Mouse (Mus musculus) kidney, adult 2 months (tissue): Measurements from ENCODE around the gene Tent5b. TPM values are rescaled to one million over a fixed set of nuclear protein-coding genes. Genes with fewer than 3 reads are reported as not detected.

Experiments used
- DNase-seq: peaks from one replicate; pipeline ENCODE4 v3.0.0; 2021
- H3K27ac ChIP-seq: fragments of 200-500 bp; 2 replicates; pipeline ENCODE4 v1.5.1; 2012; ENCODE audit warnings: low read depth, low read length, control low read depth, inconsistent platforms; ENCODE audit not compliant: insufficient read depth
- H3K27me3 ChIP-seq: fragments of 200-500 bp; replicated peaks from 2 replicates; pipeline ENCODE4 v1.6.1; 2012; ENCODE audit warnings: mild to moderate bottlenecking, moderate library complexity, low read length, inconsistent platforms; ENCODE audit not compliant: control insufficient read depth, insufficient read depth
- H3K36me3 ChIP-seq: fragments of 200-500 bp; 2 replicates; pipeline ENCODE4 v1.6.1; 2012; ENCODE audit warnings: mild to moderate bottlenecking, moderate library complexity, low read length, inconsistent platforms; ENCODE audit not compliant: control insufficient read depth, insufficient read depth
- H3K4me1 ChIP-seq: fragments of 200-500 bp; 2 replicates; pipeline ENCODE4 v1.6.1; 2011; ENCODE audit warnings: low read length; ENCODE audit not compliant: control insufficient read depth, insufficient read depth
- H3K4me3 ChIP-seq: fragments of 200-500 bp; 2 replicates; pipeline ENCODE4 v1.5.1; 2011; ENCODE audit warnings: mild to moderate bottlenecking, low read depth, low read length, control low read depth; ENCODE audit not compliant: insufficient read depth
- CTCF ChIP-seq: fragments of 200-500 bp; conservative IDR thresholded peaks from 2 replicates; pipeline ENCODE4 v1.5.1; 2011; ENCODE audit warnings: low read depth, mild to moderate bottlenecking, control low read depth, low read length, moderate library complexity, mixed read lengths; ENCODE audit not compliant: insufficient read depth, insufficient read length
- POLR2A ChIP-seq: fragments of 200-500 bp; IDR thresholded peaks from one replicate; pipeline ENCODE4 v1.6.1; 2011; ENCODE audit warnings: low read depth, low read length, control low read depth
- WGBS: fragments of 180-500 bp; shearing (Covaris S2); methylation state at CpG from one replicate; pipeline ENCODE4 v1.1.7; 2018; 5-methylcytosine and 5-hydroxymethylcytosine counted together
- polyA plus RNA-seq: library from polyadenylated mRNA; depleted of rRNA; stranded (reverse); fragments of >200 nt; gene quantifications from 2 replicates; pipeline ENCODE4 v1.2.3, GENCODE M21; 2012

Tent5b gene
- polyA plus RNA-seq, 1 experiment = 2.9 TPM

- Histone ChIP-seq H3K4me3 (no peak overlapping the region), H3K27me3 (no peaks in the 10 kb centered on the region), H3K36me3 (no peaks in the 10 kb centered on the region), H3K27ac (no peak overlapping the region), H3K4me1 (peaks cover 5% of the 10 kb centered on the region; the same call in 1 of the 2 replicates)
- TF ChIP-seq POLR2A (no peak), CTCF (no peak)
- DNase-seq = no peak
- WGBS = 84% methylated on average over 3 of the region's 3 CpGs
Measured at GRCm38 (mm10) chr4:133482479-133482878, 2.5 kb downstream of the Tent5b start.

- Histone ChIP-seq H3K27me3 (no peaks in the 10 kb centered on the region), H3K36me3 (no peaks in the 10 kb centered on the region), H3K4me3 (no peak overlapping the region), H3K27ac (peak overlapping the region; percentile 91), H3K4me1 (peaks cover 5% of the 10 kb centered on the region; the same call in 1 of the 2 replicates)
- TF ChIP-seq CTCF (0 out of 2 replicates have a peak, but pooled peaks have one; percentile 7), POLR2A (no peak)
- DNase-seq = peak; percentile 84
- WGBS = 12% methylated on average over 22 of the region's 22 CpGs
Measured at GRCm38 (mm10) chr4:133484266-133485025, 4.5 kb downstream of the Tent5b start.

- Histone ChIP-seq H3K36me3 (no peaks in the 10 kb centered on the region), H3K27me3 (no peaks in the 10 kb centered on the region), H3K4me1 (peaks cover 5% of the 10 kb centered on the region; the same call in 1 of the 2 replicates), H3K4me3 (no peak overlapping the region), H3K27ac (peak overlapping the region; percentile 91; the same call in 1 of the 2 replicates)
- WGBS = 90% methylated on average over 28 of the region's 28 CpGs
- no peak for DNase-seq
- TF ChIP-seq CTCF (no peak), POLR2A (no peak)
Measured at GRCm38 (mm10) chr4:133485691-133486425, 5.9 kb downstream of the Tent5b start.

GRCm38 (mm10) chr4:133486673-133487357, 6.9 kb downstream of the Tent5b start:
- no peaks in the 10 kb centered on the region for H3K27me3 ChIP-seq
- DNase-seq = no peak
- H3K4me3 ChIP-seq = no peak overlapping the region
- H3K4me1 ChIP-seq = peaks cover 5% of the 10 kb centered on the region; the same call in 1 of the 2 replicates
- H3K36me3 ChIP-seq = no peaks in the 10 kb centered on the region
- WGBS = 92% methylated on average over 26 of the region's 26 CpGs
- TF ChIP-seq CTCF (no peak), POLR2A (no peak)
- no peak overlapping the region for H3K27ac ChIP-seq

- TF ChIP-seq POLR2A (no peak), CTCF (no peak)
- whole genome bisulfite sequencing = 66% methylated on average over 20 of the region's 20 CpGs
- H3K36me3 ChIP-seq = no peaks in the 10 kb centered on the region
- H3K4me3 ChIP-seq = no peak overlapping the region
- H3K27me3 ChIP-seq = no peaks in the 10 kb centered on the region
- H3K4me1 ChIP-seq = peaks cover 6% of the 10 kb centered on the region; the same call in 1 of the 2 replicates
- peak overlapping the region; percentile 7 for H3K27ac ChIP-seq
- DNase-seq = peak; percentile 42
Measured at GRCm38 (mm10) chr4:133488619-133489392, 8.9 kb downstream of the Tent5b start.

- peaks cover 6% of the 10 kb centered on the region; the same call in 1 of the 2 replicates for H3K4me1 ChIP-seq
- 65% methylated on average over 4 of the region's 4 CpGs for WGBS
- no peak for DNase-seq
- no peak overlapping the region for H3K4me3 ChIP-seq
- H3K27me3 ChIP-seq = no peaks in the 10 kb centered on the region
- no peaks in the 10 kb centered on the region for H3K36me3 ChIP-seq
- TF ChIP-seq CTCF (no peak), POLR2A (no peak)
- peak overlapping the region; percentile 7; the same call in 1 of the 2 replicates for H3K27ac ChIP-seq
Measured at GRCm38 (mm10) chr4:133489489-133490245, 9.7 kb downstream of the Tent5b start.
